Mouse (Mus musculus): ENCODE results near the gene Vmn1r113. TPM values are rescaled to one million over a fixed set of nuclear protein-coding genes. Genes with fewer than 3 reads are reported as not detected.
"Not testable (repeated sequence)": the region's sequence is repeated elsewhere in the genome, so short reads cannot be mapped to it uniquely, and the experiment has no call there.

Vmn1r113 gene
- not detected in 2 replicates for total RNA-seq (2015)
- total RNA-seq (2017): not detected in 2 replicates

GRCm38 (mm10) chr7:20786985-20787384 lies at the start of gene Vmn1r113:
TSS of gene Vmn1r113 (plus strand) at chr7:20787285.
- ATAC-seq (replicated peaks; ENCODE audit: poor library complexity): not testable (repeated sequence)

GRCm38 (mm10) chr7:20770885-20771284 lies 16.2 kb upstream of the Vmn1r113 start, which contains the start of gene Vmn1r112:
TSS of gene Vmn1r112 (plus strand) at chr7:20771185.
- ATAC-seq (replicated peaks; ENCODE audit: poor library complexity): not testable (repeated sequence)

- not testable (repeated sequence) for ATAC-seq (replicated peaks; ENCODE audit: poor library complexity)
Measured at GRCm38 (mm10) chr7:20812086-20812485, 25.0 kb downstream of the Vmn1r113 start, which contains the start of gene Vmn1r114. TSS of gene Vmn1r114 (minus strand) at chr7:20812186.

Other genes with a start within 250 kb of the Vmn1r113 start
- not detected in 2 replicates for gene Gm5726, start 241.5 kb upstream of the Vmn1r113 start, total RNA-seq (2015)
- not detected in 2 replicates for gene Gm5726, start 241.5 kb upstream of the Vmn1r113 start, total RNA-seq (2017)
- not detected in 2 replicates for gene Gm4141, start 211.0 kb upstream of the Vmn1r113 start, total RNA-seq (2015)
- gene Gm4141, start 211.0 kb upstream of the Vmn1r113 start, total RNA-seq (2017): not detected in 2 replicates
- not detected in 2 replicates for gene Gm4513, start 188.3 kb upstream of the Vmn1r113 start, total RNA-seq (2015)
- not detected in 2 replicates for gene Gm4513, start 188.3 kb upstream of the Vmn1r113 start, total RNA-seq (2017)
- not detected in 2 replicates for gene Vmn1r107, start 118.4 kb upstream of the Vmn1r113 start, total RNA-seq (2015)
- not detected in 2 replicates for gene Vmn1r107, start 118.4 kb upstream of the Vmn1r113 start, total RNA-seq (2017)
- not detected in 2 replicates for gene Vmn1r111, start 84.1 kb upstream of the Vmn1r113 start, total RNA-seq (2015)
- gene Vmn1r111, start 84.1 kb upstream of the Vmn1r113 start, total RNA-seq (2017): not detected in 2 replicates
- gene Gm10668, start 56.7 kb upstream of the Vmn1r113 start, total RNA-seq (2015): not detected in 2 replicates
- not detected in 2 replicates for gene Gm10668, start 56.7 kb upstream of the Vmn1r113 start, total RNA-seq (2017)
- gene Vmn1r112, start 16.1 kb upstream of the Vmn1r113 start, total RNA-seq (2015): not detected in 2 replicates
- not detected in 2 replicates for gene Vmn1r112, start 16.1 kb upstream of the Vmn1r113 start, total RNA-seq (2017)
- not detected in 2 replicates for gene Vmn1r114, start 24.9 kb downstream of the Vmn1r113 start, total RNA-seq (2015)
- not detected in 2 replicates for gene Vmn1r114, start 24.9 kb downstream of the Vmn1r113 start, total RNA-seq (2017)
- gene Vmn1r115, start 57.7 kb downstream of the Vmn1r113 start, total RNA-seq (2015): not detected in 2 replicates
- gene Vmn1r115, start 57.7 kb downstream of the Vmn1r113 start, total RNA-seq (2017): not detected in 2 replicates
- gene Vmn1r116, start 85.0 kb downstream of the Vmn1r113 start, total RNA-seq (2015): not detected in 2 replicates
- gene Vmn1r116, start 85.0 kb downstream of the Vmn1r113 start, total RNA-seq (2017): not detected in 2 replicates
- not detected in 2 replicates for gene Vmn1r117, start 96.8 kb downstream of the Vmn1r113 start, total RNA-seq (2015)
- gene Vmn1r117, start 96.8 kb downstream of the Vmn1r113 start, total RNA-seq (2017): not detected in 2 replicates
- not detected in 2 replicates for gene Vmn1r118, start 125.1 kb downstream of the Vmn1r113 start, total RNA-seq (2015)
- gene Vmn1r118, start 125.1 kb downstream of the Vmn1r113 start, total RNA-seq (2017): not detected in 2 replicates
- gene Vmn1r119, start 225.2 kb downstream of the Vmn1r113 start, total RNA-seq (2015): not detected in 2 replicates
- not detected in 2 replicates for gene Vmn1r119, start 225.2 kb downstream of the Vmn1r113 start, total RNA-seq (2017)